Mouse (Mus musculus) adrenal gland, adult (tissue): Measurements from ENCODE around the gene H6pd.
A peak's percentile ranks its signal among the peaks of the same experiment; 100 is the strongest.

Source experiments
- DNase-seq, 2 experiments: peaks; one replicate each; pipeline ENCODE4 v3.0.0; 2022 to 2023; ENCODE audit warnings: low spot score in 1 of 2; ENCODE audit not compliant: inconsistent age in 2 of 2

Gene H6pd

DNA sequence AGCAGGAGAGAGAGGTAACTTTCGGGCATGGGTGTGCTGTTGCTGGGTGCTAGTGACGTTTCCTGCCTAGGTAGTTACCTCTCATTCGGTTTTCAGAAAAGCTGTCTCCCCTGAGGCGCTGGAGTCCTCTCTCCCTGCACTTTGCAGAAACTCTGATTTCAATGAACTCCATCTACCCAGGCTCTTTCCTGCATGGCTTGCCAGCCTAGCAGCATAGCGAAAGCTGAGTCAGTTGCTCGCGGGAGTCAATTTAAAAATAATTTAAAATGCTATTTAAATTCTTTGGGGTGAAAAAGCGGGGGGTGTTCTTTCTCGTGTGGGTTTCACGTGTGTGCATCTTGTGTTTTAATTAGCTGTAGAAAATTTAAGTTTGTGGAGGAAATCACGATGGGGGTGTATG, 21.1 kb upstream of the H6pd start:
- peak in 1 of 2 experiments; percentile 51 for DNase-seq

DNA sequence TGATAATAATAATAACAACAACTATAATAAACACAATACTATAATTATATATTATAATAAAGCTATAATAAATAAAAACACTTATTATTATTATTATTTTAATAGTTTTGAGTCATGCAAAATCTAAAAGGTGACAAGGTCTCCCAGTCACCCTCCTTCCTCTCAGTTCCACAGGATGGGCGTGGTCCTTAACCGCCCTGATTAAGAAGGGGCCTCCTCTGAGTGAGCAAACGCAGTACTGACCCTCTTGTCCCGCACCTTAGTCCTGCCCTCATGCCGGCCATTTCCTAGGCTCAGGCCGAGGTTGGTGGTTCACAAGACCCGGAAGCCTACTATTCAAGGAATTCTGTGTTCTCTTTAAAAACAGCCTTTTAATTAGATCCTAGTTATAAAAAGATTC, 14.7 kb upstream of the H6pd start:
- DNase-seq: no peak

DNA sequence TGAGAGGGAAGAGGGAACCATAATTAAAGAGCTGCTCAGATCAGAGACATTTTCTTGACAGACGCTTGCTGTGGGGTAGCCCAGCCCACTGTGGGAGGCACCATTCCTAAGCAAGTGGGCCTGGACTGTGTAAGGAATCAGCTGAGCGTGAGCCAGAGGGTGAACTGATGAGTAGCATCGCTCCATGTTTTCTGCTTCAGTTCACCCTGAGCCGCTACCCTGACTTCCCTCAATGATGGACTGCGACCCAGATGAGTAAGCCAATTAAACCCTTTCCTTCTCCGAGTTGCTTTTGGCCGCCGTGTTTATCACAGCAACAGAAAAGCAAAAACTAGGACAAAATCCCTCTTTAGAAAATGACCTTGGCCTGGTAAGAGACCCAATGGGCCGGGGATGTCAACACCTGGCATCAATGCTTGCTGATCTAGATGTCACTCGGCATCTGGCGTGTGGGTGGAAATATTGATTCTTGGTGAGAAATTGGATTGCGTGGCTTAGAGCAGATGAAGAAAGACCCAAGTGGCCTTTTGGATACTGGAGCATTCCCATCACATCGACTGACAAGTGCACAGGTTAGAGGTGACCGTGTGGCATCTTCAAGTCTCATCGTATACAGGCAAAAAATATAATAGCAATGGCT, 11.0 kb upstream of the H6pd start:
- peak in 1 of 2 experiments; percentile 56 for DNase-seq

DNA sequence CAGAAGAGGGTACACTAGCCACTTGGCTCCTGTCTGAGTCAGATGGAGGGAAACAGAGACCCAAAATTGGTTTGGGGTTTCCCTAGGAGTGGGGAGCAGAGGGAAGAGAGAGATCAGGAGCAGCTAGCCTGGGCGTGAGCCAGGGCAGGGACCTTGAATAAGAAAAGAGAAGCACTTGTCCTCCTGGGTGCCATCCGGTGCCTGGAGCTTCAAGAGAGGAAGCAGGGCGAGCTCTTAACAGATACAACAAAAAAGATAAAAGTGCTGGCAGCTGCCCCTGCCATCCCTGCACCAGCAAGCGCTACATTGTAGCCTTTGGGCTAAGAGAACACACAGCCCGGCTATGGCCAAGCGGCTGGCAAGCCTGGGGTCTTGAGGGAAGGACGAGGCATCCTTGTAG, 6.6 kb upstream of the H6pd start:
- peak; percentile 72 to 78 for DNase-seq

DNA sequence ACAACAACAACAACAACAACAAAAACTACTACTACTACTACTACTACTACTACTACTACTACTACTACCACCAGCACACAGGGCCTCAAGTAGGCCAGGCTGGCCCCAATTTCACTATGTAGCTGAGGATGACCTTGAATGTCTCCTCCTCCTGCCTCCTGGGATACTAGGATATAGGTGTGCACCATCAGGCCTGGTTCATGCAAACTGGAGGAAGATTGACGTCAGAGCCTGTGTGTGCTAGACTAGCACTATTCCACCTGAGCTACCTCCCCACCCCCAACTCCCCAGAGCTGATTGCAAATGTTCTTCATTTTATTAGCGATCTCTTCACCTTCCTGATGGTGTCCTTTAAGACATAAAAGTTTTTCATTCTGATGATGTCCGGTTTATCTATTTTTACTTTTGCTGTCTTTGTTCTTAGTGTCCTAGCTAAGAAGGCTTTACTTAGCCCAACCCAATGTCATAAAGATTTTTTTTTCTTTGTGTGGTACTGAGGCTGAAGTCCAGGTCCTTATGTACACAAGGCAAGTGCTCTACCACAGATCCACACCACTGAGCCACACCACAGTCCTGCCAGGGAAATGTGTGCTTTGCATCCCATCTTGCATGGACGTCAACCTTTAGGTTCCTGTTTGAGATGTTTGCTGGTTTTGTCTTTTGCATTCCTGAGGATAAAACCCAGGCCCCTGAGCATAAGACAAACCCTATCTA, 5.7 kb upstream of the H6pd start:
- DNase-seq: no peak

DNA sequence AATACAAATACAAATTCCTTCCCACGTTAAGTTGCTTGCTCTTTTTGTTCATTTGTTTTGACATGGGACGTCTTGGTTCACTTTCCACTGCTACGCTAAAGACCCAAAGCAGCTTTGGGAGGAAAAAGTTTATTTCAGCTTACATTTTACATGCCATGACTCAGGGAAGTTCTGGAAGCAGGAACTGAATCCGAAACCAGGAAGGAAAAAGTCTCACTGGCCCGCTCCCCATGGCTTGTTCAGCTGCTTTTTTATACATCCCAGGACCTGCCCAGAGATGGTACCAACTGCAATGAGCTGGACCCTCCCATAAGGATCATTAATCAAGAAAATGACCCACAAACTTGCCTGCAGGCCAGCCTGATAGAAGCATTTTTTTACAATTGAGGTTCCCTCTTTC, 5.0 kb upstream of the H6pd start:
- peak in 1 of 2 experiments; percentile 30 for DNase-seq

DNA sequence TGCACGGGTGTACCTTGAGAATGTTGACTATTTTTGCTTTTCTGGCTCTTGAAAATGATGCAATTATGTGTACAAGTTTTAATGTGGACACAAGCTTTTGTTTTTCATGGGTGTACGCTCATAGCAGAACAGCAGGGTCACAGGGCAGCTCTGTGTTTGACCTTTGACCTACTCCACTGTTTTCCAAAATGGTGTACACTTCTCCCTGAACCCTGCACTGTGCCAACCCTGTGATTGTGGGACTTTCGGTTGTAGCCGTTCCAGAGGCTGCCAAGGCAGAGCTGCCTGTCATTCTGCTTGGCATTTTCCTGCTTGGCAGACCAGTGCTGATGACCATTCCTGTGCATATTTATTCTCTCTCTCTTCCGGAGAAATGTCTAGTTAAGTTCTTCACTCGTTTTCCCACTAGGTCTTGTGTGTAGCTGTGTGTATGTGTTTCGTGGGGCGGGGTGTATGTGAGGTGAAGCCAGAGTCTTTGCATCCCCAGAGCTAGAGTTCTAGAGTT, 4.4 kb upstream of the H6pd start:
- peak in 1 of 2 experiments; percentile 45 for DNase-seq

DNA sequence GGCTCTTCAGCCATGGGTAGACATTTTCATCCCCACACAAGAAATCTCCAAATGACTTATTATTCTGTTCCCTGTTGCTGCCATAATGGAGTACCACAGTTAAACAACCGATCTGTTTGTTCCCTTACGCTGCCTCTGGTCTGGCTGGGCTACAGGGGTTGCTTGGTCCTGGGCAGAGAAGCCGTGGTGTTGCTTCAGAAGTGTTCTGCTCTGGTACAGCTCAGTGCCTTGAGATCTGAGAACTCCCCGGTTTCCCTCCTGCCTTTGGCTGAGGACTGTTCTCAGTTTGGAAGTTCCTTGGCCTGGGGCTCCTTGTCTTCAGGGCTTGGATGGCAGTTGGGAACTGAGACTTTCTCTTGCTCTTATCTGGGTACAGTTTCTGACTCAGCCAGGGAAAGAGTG, 3.5 kb upstream of the H6pd start:
- peak in 1 of 2 experiments; percentile 51 for DNase-seq

DNA sequence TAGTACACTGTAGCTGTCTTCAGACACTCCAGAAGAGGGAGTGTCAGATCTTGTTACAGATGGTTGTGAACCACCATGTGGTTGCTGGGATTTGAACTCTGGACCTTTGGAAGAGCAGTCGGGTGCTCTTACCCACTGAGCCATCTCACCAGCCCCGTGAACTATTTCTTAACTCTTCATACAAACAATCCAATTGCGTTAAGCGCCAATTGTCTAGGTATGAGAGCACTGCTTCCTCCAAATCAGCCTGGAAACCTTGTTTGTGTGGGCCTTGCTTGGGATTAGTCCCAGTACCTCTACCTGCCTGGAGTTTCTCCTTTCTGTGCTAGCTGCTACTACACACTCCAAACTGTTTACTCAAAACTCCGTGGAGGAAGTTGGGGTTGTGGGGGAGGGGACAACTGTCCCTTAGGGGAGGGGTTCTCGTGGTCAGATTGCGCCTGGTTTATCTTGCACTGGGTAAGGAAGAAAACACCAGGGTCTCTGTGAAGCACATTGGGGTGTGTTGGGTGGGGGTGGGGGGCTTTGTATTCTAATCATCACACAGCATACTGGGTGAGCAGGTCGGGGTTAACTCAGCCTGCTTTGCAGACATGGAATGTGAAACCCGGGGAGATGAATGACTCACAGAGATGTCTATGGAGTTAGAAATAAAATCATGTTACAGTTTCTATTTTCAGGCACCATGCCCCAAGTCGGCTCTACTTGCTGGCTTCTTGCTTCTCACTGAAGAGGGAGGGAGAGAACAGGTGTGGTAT, 2.9 kb upstream of the H6pd start:
- DNase-seq: peak in 1 of 2 experiments; percentile 48

DNA sequence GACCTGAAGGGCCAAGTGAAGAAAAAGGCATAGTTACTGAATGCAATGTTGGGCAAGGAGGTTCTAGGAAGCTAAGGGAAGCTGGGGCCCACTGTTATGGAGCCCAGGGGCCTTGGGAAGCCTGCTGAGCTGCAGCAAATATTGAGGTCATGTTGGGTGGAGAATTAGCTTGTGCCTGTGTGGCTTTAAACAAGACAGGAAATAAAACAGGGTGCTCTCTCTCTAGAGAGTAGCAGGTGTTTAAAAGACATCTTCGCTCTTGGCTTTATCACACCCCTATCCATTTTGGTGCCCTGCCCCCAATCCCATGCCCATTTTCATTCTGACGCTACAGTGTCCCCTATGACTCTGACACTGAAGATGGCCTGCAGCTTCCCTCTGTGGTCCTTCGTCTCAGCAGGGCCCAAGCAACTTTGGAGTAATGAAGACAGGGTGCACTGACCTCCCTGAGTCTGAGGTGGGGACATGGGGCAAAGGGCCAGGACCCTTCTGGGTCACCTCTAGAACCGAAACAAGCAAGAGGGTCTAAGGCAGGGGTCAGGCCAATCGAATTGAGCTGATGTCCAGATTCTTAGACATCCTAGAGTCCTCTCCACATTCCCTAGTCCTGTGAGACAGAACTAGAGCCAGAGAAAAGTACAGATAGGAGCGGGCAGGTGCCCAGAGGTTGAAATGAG, 1.4 kb upstream of the H6pd start:
- no peak for DNase-seq

DNA sequence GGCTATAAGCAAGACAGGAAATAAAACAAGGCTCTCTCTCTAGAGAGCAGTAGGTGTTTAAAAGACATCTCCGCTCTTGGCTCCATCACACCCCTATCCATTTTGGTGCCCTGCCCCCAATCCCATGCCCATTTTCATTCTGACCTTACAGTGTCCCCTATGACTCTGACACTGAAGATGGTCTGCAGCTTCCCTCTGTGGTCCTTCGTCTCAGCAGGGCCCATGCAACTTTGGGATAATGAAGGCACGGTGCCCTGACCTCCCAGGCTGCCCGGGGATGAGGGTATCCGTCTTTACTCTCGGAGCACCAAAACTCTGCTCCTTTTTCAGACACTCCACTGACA, 736 bp upstream of the H6pd start:
- DNase-seq: peak in 1 of 2 experiments; percentile 61

DNA sequence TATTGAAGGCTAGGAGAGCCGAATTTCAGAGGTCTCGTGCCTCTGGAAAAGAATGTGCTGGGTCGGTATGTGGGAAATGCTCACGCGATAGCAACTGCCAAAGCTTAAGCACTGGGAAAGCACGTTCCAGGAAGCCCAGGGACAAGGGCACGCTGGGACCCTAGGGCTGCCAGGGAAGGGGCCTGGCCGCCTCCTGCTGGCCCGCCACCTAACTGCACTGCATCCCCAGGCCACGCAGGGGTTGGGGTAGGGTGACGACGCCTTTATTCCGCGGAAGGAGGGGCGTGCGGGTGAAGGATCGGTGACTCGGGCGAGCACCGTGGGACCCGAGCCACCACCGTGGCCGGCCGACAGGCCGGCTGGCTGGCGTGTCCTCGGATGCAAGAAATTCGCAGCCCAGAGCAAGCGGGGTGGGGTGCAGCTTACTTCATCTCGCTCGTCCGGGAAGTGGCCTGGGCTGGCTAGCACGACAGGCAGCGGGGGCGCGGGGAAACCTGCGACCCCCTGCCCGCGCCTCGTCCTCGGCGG, 434 bp downstream of the H6pd start:
- peak; percentile 90 to 95 for DNase-seq

DNA sequence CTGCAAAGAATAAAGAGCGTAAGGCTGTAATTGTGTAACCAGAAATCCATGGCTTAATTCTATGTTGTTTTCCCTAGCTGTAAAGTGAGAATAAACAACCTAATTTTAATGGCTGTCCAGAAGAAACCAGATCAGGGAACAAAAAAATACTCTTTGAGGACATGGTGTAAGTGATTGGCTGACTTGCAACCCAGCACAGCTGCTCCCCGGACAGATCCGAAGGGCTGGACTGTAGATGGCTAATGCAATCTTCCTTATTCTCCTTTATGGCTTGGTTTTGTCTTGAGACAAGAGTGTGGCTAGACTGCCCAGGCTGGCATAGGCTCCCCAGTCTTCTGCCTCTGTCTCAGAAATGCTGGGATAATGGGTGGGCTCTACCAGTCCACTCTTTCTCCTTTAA, 1.4 kb downstream of the H6pd start:
- peak in 1 of 2 experiments; percentile 51 for DNase-seq

DNA sequence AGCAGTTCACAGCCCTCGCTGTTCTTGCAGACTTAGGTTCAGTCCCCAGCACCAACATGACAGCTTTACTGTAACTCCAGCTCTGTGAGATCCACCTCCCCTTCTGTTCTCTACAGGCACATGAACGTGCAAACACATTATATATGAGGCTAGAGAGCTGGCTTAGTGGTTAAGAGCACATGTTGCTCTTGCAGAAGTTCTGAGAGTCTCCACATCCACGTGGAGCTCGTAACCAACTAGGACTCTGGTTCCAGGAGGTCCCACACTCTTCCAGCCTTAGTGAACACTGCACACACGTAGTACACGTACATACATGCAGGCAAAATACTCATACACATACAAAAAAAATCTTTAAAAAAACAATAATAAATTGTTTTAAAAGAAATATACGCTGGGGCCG, 1.8 kb downstream of the H6pd start:
- DNase-seq: no peak

DNA sequence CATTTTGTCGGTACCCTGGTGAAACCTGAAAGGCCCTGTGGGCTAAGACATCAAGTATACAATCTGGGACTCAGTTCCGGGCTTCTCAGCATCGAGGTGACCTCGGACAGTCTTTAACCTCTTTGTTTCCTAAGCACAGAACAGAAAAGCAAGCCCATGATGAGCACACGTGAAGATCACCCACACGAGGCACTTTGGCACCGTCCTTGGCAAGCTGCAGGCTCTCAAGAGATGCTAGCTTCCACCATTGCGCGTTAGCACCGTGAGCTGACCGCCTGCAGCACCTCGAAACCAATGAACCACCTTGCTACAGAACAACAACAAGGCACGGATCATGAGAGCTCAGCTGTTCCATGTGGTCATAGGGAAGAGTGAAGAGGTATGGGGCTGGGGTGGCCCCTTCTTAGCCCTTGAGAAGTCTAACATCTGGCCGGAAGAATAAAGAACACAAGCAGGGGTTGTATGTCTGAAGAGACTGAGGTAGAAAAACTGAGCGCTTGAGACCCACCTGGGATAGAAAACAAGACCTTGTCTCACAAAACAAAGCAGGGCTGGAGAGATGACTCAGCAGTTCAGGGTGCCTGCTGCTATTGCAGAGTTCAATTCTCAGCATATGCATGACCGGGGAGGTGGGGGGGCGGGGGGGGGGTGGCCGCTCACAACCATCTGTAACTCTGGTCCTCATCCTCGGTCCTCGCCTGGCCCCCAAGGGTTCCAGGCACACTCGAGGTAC, 2.5 kb downstream of the H6pd start:
- DNase-seq: peak in 1 of 2 experiments; percentile 49

DNA sequence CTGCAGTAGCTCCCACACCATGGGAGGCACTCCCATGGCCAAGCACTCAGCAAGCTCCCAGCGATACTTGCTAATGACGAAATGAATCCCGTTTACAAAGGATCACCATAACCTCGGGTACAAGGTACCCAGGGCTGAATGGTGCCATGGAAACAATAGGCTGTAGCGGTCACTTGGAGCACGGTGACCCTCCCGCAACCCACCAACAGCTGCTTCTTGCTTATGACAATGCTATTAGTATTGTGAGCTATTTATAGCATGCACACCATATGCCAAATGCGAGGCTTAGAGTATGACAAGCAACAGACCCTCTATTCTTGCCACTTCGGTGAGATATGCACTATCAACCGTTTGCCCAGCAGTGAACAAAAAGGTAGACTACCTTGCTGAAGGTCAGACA, 3.6 kb downstream of the H6pd start:
- no peak for DNase-seq

DNA sequence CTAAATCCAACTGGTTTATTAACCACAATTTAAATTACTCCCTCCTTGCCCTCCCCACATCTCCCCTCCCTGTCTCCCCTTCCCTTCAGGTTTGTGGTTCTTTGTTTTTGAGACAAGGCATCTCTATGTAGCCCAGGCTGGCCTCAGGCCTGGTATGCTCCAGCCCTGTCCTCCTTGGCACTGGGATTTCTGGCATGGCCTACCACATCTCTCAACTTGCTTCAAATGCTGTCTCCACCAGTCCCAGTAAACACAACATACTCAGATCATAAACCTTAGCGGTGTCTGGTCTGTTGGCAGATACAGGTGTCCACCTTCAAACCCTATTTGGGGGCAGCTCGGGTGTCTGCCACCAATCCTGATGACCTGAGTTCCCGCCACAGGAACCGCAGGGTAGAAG, 5.2 kb downstream of the H6pd start:
- DNase-seq: no peak

DNA sequence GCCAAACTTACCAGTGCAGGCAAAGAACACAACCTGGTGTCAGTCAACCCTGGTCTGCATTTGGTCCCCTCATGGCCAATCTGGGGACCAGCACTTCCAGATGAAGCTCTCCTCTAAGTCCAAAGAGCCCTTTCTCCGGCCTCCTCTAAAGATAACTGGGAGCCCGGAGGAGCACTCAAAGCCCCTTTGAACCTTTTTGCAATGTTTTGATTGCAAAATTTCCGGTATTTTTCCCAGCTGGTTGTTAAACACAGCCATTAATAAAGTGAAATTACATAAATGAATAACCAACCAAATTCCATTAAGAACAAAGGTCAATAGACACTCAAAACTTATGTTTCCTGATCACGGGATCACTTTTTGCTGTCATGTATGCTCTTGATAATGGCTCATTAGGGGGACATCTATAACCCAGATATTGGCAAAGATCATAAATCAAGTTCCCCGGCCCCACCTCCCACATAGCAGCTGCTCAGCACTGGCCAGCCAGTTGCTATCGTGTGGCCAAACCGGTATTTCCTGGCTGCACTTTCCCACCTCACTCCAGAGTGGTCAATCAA, 5.7 kb downstream of the H6pd start:
- DNase-seq: peak in 1 of 2 experiments; percentile 75

DNA sequence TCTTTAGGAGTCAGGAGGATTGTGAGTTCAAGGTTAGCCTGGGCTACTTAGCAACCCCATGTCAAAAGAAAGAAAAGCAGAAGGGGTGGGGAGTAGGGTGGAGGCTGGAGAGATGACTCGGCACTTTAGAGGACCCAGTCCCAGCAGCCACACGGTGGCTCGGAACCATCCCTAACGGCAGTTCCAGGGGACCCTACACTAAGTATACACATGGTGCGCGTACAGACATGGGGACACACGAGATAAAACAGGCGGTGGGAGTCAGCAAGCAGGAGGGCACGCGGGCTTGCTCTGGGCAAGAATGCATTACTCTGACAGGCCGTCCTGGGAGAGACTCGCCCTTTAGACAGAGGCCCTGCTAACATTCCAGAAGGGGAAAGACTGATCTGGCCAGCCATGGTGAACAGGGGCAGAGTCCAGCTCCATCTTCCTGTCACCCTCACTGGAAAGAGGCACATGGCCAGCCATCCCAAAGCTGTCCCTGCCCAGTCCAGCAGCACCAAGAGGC, 6.7 kb downstream of the H6pd start:
- DNase-seq: no peak
